Mouse (Mus musculus): ENCODE measurements around the gene Glp2r.

The Glp2r gene

DNA sequence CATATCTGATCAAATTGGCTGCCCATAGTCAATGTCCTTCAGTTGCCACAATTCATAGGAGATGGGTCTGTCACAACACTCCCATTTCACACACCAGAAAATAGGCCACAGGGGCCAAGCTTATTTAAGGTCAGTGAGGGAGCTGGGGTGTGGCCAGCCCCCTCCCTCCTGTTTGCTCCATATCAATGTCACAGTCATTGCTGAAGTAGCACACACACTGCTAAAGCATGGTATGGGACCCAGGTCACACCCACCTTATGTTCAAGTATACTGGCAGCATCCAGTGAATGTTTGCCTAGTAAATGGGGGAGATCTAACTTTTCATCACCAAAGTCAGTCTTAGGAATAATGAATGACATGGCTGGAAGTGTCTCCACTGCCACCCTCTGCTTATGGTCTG, 42.2 kb downstream of the Glp2r start:
- DNase-seq (ENCODE audit: low read depth, low spot score): no peak

DNA sequence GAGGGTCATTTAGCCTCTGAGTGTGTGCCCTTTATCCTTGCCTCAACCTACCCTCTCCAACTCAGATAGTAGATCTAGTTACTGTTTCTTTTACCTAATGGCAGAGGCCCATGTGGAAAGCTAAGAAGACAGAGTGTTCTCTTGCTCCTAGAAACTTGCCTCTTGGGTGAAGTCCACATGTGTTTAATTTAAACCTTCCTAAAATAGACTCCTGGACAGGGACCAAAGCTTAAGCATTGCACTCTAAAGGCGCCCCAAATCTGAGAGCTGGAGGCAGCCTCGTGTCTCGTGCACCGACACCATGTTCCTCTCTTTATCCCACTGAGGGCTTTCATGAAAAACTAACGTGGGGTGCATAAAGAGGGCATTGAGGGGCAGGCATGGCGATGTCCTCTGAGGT, 43.9 kb downstream of the Glp2r start:
- no peak for DNase-seq (ENCODE audit: low read depth, low spot score)

- DNase-seq (ENCODE audit: low read depth, low spot score): no peak
Observed at GRCm38 (mm10) chr11:67723231-67724013, 47.5 kb downstream of the Glp2r start.

- DNase-seq (ENCODE audit: low read depth, low spot score): no peak
Observed at GRCm38 (mm10) chr11:67722399-67723156, 48.4 kb downstream of the Glp2r start.

DNA sequence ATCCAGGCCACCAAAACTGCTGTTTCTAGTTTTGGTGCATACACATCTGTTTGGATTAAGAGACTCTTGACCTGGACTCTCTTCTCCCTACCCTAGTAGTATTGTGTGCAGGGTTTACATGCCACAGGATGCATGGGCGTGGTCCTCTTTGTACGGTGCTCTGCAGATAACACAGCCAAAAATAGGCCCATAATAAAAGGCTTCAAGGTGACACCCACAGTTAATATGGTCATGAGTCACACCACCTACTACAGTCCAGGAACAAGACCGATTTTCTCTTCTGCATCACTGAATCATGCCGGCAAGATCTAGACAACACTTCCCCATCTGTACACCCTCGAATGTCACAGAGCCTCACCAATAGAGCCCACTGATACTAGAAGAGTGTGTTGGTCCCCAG, 49.5 kb downstream of the Glp2r start:
- no peak for DNase-seq (ENCODE audit: low read depth, low spot score)

GRCm38 (mm10) chr11:67715382-67715781, 55.6 kb downstream of the Glp2r start:
- no peak for DNase-seq (ENCODE audit: low read depth, low spot score)

DNA sequence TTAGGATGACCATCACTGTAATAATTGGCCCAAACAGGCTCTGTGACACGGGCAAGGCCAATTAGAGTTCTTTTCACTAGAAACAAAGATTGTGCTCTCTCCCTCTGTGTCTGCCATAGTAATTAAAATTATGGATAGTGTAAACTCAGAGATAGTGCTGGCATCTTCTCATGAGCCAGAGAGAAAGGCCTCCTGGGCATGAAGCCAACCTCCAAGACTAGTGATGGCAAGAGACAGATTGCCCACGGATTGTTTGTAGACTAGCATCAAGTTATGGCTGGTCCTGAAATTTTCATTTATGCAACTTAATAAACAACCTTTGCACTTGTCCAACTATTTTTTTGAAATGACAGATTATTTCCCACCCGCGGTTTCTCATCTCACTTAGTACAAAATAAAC, 58.0 kb downstream of the Glp2r start:
- no peak for DNase-seq (ENCODE audit: low read depth, low spot score)

DNA sequence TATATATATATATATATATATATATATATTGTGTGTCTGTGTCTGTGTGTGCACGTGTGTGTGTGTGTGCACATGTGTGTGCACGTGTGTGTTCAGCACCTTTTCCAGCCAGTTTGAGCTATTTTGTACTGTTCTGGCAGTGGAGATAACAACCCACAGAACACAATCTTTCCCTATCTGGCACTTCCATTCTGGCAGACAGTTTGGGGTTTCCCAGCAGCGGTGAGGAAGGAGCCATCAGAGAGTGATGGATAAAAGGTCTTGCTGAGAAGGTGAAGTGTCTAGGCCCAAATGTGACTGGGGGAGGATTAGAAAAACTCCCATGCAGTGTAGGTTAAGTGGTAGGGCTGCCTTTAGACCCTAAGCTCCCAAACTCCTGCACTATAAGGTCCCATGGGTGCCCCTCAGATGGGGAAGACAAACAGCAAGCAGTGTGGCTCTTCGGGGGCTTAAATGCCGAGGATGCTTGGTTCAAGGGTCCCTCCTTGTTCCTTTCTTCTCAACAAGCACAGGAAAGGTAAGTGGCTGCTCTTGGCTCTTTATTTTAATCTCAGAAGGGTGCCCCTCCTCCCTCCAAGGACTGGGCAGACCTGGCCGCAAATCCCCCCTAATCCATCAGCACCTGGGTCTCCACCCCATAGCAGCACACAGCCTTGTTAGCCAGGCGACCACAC, 76.1 kb downstream of the Glp2r start, which contains the start of gene Rcvrn:
Gene Rcvrn, plus strand, starts transcription at position 624 of the 674 bp plus-strand sequence.
- DNase-seq (ENCODE audit: low read depth, low spot score): no peak

- no peak for DNase-seq (ENCODE audit: low read depth, low spot score)
Observed at GRCm38 (mm10) chr11:67686109-67686508, 84.8 kb downstream of the Glp2r start.

- no peak for DNase-seq (ENCODE audit: low read depth, low spot score)
Observed at GRCm38 (mm10) chr11:67681871-67682270, 89.1 kb downstream of the Glp2r start.

DNA sequence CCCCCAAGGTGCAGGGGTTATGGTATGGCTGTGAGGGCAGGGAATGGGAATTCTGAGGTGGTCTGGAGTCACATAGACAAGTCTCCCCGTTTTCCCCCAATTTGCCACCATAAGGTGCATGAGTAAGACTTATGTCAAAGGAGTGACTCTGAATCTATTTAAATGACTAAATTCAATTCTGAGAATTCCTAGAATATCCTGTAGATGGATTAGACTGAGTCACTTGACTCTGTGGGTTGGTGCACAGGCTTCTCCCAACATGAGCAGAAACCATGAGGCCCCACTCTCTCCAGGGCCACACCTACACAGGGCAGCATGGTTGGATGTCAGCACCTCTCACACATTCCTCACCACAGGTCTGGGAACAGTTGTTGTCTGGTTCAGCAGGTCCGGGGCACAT, 91.0 kb downstream of the Glp2r start:
- DNase-seq (ENCODE audit: low read depth, low spot score): no peak

DNA sequence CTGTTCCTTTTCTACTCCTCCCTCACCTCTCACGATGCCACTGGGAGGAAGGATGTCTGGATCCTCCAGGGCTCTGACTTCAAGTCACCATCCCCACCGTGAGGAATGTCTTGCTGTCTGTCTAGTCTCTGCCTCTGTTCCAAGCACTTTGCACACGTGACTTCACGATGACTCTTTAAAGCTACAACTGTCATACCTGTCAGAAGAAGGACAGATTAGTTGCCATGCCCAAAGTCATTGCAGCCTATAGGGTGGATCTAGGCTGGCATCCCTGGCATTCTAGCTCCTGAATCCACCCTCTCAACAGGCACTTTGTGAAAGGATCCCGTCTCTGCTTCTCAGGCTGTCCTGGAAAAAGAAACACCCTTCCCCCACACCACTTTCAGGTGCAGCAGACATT, 91.7 kb downstream of the Glp2r start:
- DNase-seq (ENCODE audit: low read depth, low spot score): no peak

DNA sequence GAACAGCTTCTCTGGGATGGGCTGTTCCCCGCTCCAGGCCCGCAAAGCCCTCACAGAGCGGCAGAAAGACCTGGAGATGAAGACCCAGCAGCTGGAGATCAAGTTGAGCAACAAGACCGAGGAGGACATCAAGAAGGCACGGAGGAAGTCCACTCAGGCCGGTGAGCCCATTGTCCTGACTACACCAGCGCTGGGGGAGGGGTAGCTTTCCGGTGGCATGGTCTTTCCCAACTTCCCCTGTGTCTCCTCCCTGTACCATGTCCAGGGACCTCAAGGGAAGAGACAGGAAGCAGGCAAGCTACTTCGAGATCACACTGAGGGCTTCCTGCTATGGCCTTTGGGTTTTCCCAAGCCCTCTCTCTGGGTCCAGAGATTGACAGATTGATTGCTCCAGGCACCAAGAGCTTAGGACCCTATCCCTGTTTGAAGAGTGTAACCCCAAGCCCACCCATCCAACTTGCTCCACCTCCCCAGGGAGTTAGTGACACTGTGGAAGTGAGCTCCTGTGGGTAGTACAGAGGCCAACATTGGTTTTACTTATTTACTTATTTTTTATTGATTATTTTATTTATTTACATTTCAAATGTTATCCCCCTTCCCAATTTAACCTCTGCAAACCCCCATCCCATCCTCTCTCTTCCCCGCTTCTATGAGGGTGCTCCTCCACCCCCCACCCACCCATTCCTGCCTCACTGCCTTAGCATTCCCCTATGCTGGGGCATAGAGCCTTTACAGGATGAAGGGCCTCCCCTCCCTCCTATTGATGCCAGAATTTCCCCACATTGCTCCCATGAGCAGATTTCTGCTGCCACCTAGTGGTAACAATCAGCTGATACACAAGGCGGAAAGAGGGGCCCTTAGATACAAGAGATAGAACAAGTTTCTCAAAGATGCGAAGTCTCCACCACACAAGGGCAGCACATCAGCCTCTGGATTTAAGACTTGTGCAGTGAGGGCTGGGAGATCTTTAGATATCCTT, 95.1 kb downstream of the Glp2r start:
- peak; percentile 77 for DNase-seq (ENCODE audit: low read depth, low spot score)

GRCm38 (mm10) chr11:67672140-67672539, 98.8 kb downstream of the Glp2r start:
- no peak for DNase-seq (ENCODE audit: low read depth, low spot score)

- DNase-seq (ENCODE audit: low read depth, low spot score): no peak
Observed at GRCm38 (mm10) chr11:67670031-67670430, 100.9 kb downstream of the Glp2r start.

DNA sequence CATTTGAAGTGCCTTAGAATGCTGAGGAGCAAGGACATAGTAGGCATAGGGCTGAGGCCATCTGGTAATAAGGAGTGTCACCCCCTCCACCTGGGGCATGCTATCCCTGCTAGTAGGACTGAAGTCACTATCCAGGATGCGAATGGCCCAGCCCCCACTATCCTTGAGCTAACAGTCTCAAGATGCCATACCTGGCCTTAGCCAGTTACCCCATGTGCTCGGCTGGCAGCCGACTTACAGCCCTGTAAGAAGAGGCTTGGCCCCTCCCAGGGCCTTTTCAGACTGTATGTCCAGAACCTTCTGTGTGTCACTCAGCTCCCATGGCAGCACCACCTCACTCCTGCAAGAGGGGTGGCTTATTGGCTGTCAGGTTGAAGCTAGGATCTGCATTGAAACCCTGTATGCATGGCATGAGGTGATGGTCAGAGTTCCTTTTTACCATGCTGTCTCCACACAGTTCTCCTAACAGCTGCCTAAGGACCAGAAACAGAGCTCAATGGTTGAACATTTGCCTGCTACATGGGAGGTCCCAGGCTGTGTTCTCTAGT, 102.4 kb downstream of the Glp2r start:
- no peak for DNase-seq (ENCODE audit: low read depth, low spot score)

- DNase-seq (ENCODE audit: low read depth, low spot score): no peak
Observed at GRCm38 (mm10) chr11:67667531-67668332, 103.2 kb downstream of the Glp2r start.

- DNase-seq (ENCODE audit: low read depth, low spot score): no peak
Observed at GRCm38 (mm10) chr11:67666129-67666528, 104.8 kb downstream of the Glp2r start.

DNA sequence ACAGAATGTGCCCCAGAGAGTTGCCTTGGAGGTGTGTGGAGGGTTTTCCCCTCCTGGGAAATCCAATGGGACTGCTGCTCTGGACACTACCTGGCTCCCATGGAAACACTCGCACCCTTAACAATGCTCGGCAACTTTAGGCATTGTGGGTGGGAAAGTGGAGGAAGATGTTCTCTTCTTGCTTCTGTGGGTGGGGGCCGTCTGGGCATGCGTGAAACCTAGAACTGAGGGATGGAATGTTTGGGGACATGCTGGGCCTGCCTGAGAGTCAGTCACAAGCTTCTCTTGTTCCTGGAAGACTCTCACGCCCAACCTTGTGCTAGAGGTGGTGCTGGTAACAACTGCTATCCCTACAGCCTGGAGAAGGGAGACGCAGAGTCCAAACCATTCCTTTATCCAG, 106.0 kb downstream of the Glp2r start:
- no peak for DNase-seq (ENCODE audit: low read depth, low spot score)

DNA sequence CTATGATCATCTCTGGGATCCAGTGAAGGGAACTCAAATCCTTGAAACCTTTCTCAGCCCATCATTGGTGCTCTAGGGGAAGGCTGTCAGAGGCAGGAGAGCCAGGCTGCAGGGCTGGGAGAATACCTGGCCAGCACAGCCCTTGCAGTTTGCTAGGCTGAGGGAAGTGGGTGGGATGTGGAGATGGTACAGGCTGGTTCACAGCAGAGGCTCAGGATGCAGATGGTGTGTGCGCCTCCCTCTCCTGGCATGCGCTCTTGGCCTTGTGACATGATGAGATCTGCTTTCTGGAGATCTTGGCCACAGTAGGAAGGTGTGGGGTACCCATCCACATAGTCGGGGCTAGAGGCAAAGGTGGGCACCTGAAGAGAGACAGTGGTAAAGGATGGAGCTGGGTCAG, 106.7 kb downstream of the Glp2r start:
- DNase-seq (ENCODE audit: low read depth, low spot score): no peak
